Mouse (Mus musculus): Measurements from ENCODE around the gene Cpa1. TPM values are rescaled to one million over a fixed set of nuclear protein-coding genes. Genes with fewer than 3 reads are reported as not detected.

Gene Cpa1
- polyA plus RNA-seq, 1 experiment: 0.62 TPM

- H3K4me1 ChIP-seq (ENCODE audit: control insufficient read depth, insufficient read depth, low read length): no peaks in the 10 kb centered on the region
- no peak overlapping the region for H3K4me3 ChIP-seq (ENCODE audit: control insufficient read depth, low read depth, low read length)
- no peak overlapping the region for H3K27ac ChIP-seq (ENCODE audit: control insufficient read depth, insufficient read depth, low read depth, low read length)
- H3K27me3 ChIP-seq (ENCODE audit: control insufficient read depth, insufficient read depth, low read length): no peaks in the 10 kb centered on the region
- TF ChIP-seq POLR2A (IDR thresholded peaks at IDR 0.05; ENCODE audit: control insufficient read depth, low read depth, low read length) (no peak), CTCF (IDR thresholded peaks at IDR 0.05; ENCODE audit: control insufficient read depth, insufficient read depth, insufficient replicate concordance, low read depth, low read length) (no peak)
- H3K36me3 ChIP-seq (ENCODE audit: control insufficient read depth, insufficient read depth, low read length): no peaks in the 10 kb centered on the region; the same call in 1 of the 2 replicates
Observed at GRCm38 (mm10) chr6:30673764-30674561, 34.9 kb downstream of the Cpa1 start.

GRCm38 (mm10) chr6:30674714-30675280 is 35.8 kb downstream of the Cpa1 start:
- no peak for TF ChIP-seq POLR2A (IDR thresholded peaks at IDR 0.05; ENCODE audit: control insufficient read depth, low read depth, low read length)
- TF ChIP-seq CTCF (IDR thresholded peaks at IDR 0.05; ENCODE audit: control insufficient read depth, insufficient read depth, insufficient replicate concordance, low read depth, low read length): no peak
- Histone ChIP-seq H3K27ac (ENCODE audit: control insufficient read depth, insufficient read depth, low read depth, low read length) (no peak overlapping the region), H3K27me3 (ENCODE audit: control insufficient read depth, insufficient read depth, low read length) (no peaks in the 10 kb centered on the region), H3K4me3 (ENCODE audit: control insufficient read depth, low read depth, low read length) (no peak overlapping the region), H3K36me3 (ENCODE audit: control insufficient read depth, insufficient read depth, low read length) (no peaks in the 10 kb centered on the region; the same call in 1 of the 2 replicates), H3K4me1 (ENCODE audit: control insufficient read depth, insufficient read depth, low read length) (no peaks in the 10 kb centered on the region)

- no peaks in the 10 kb centered on the region for H3K4me1 ChIP-seq (ENCODE audit: control insufficient read depth, insufficient read depth, low read length)
- H3K4me3 ChIP-seq (ENCODE audit: control insufficient read depth, low read depth, low read length): no peak overlapping the region
- H3K27me3 ChIP-seq (ENCODE audit: control insufficient read depth, insufficient read depth, low read length): no peaks in the 10 kb centered on the region
- H3K27ac ChIP-seq (ENCODE audit: control insufficient read depth, insufficient read depth, low read depth, low read length): no peak overlapping the region
- no peaks in the 10 kb centered on the region; the same call in 1 of the 2 replicates for H3K36me3 ChIP-seq (ENCODE audit: control insufficient read depth, insufficient read depth, low read length)
- TF ChIP-seq CTCF (IDR thresholded peaks at IDR 0.05; ENCODE audit: control insufficient read depth, insufficient read depth, insufficient replicate concordance, low read depth, low read length) (no peak), POLR2A (IDR thresholded peaks at IDR 0.05; ENCODE audit: control insufficient read depth, low read depth, low read length) (no peak)
Observed at GRCm38 (mm10) chr6:30675281-30675771, 36.3 kb downstream of the Cpa1 start.

GRCm38 (mm10) chr6:30676506-30676905 is 37.5 kb downstream of the Cpa1 start:
- no peak for TF ChIP-seq POLR2A (IDR thresholded peaks at IDR 0.05; ENCODE audit: control insufficient read depth, low read depth, low read length)
- TF ChIP-seq CTCF (IDR thresholded peaks at IDR 0.05; ENCODE audit: control insufficient read depth, insufficient read depth, insufficient replicate concordance, low read depth, low read length): no peak
- H3K27me3 ChIP-seq (ENCODE audit: control insufficient read depth, insufficient read depth, low read length): no peaks in the 10 kb centered on the region
- H3K27ac ChIP-seq (ENCODE audit: control insufficient read depth, insufficient read depth, low read depth, low read length): no peak overlapping the region
- no peaks in the 10 kb centered on the region for H3K4me1 ChIP-seq (ENCODE audit: control insufficient read depth, insufficient read depth, low read length)
- H3K36me3 ChIP-seq (ENCODE audit: control insufficient read depth, insufficient read depth, low read length): no peaks in the 10 kb centered on the region; the same call in 1 of the 2 replicates
- no peak overlapping the region for H3K4me3 ChIP-seq (ENCODE audit: control insufficient read depth, low read depth, low read length)

GRCm38 (mm10) chr6:30677591-30677990 is 38.6 kb downstream of the Cpa1 start:
- H3K4me3 ChIP-seq (ENCODE audit: control insufficient read depth, low read depth, low read length): no peak overlapping the region
- H3K4me1 ChIP-seq (ENCODE audit: control insufficient read depth, insufficient read depth, low read length): no peaks in the 10 kb centered on the region
- H3K36me3 ChIP-seq (ENCODE audit: control insufficient read depth, insufficient read depth, low read length): no peaks in the 10 kb centered on the region; the same call in 1 of the 2 replicates
- H3K27me3 ChIP-seq (ENCODE audit: control insufficient read depth, insufficient read depth, low read length): no peaks in the 10 kb centered on the region
- TF ChIP-seq POLR2A (IDR thresholded peaks at IDR 0.05; ENCODE audit: control insufficient read depth, low read depth, low read length) (no peak), CTCF (IDR thresholded peaks at IDR 0.05; ENCODE audit: control insufficient read depth, insufficient read depth, insufficient replicate concordance, low read depth, low read length) (no peak)
- H3K27ac ChIP-seq (ENCODE audit: control insufficient read depth, insufficient read depth, low read depth, low read length): no peak overlapping the region

GRCm38 (mm10) chr6:30678482-30678881 is 39.5 kb downstream of the Cpa1 start:
- Histone ChIP-seq H3K4me3 (ENCODE audit: control insufficient read depth, low read depth, low read length) (no peak overlapping the region), H3K27me3 (ENCODE audit: control insufficient read depth, insufficient read depth, low read length) (no peaks in the 10 kb centered on the region), H3K4me1 (ENCODE audit: control insufficient read depth, insufficient read depth, low read length) (no peaks in the 10 kb centered on the region), H3K36me3 (ENCODE audit: control insufficient read depth, insufficient read depth, low read length) (no peaks in the 10 kb centered on the region; the same call in 1 of the 2 replicates), H3K27ac (ENCODE audit: control insufficient read depth, insufficient read depth, low read depth, low read length) (no peak overlapping the region)
- TF ChIP-seq CTCF (IDR thresholded peaks at IDR 0.05; ENCODE audit: control insufficient read depth, insufficient read depth, insufficient replicate concordance, low read depth, low read length): no peak
- TF ChIP-seq POLR2A (IDR thresholded peaks at IDR 0.05; ENCODE audit: control insufficient read depth, low read depth, low read length): no peak

GRCm38 (mm10) chr6:30679567-30679966 is 40.5 kb downstream of the Cpa1 start:
- H3K4me1 ChIP-seq (ENCODE audit: control insufficient read depth, insufficient read depth, low read length): no peaks in the 10 kb centered on the region
- H3K36me3 ChIP-seq (ENCODE audit: control insufficient read depth, insufficient read depth, low read length): no peaks in the 10 kb centered on the region; the same call in 1 of the 2 replicates
- H3K4me3 ChIP-seq (ENCODE audit: control insufficient read depth, low read depth, low read length): no peak overlapping the region
- TF ChIP-seq POLR2A (IDR thresholded peaks at IDR 0.05; ENCODE audit: control insufficient read depth, low read depth, low read length): no peak
- TF ChIP-seq CTCF (IDR thresholded peaks at IDR 0.05; ENCODE audit: control insufficient read depth, insufficient read depth, insufficient replicate concordance, low read depth, low read length): no peak
- no peaks in the 10 kb centered on the region for H3K27me3 ChIP-seq (ENCODE audit: control insufficient read depth, insufficient read depth, low read length)
- no peak overlapping the region for H3K27ac ChIP-seq (ENCODE audit: control insufficient read depth, insufficient read depth, low read depth, low read length)
